Mouse (Mus musculus) spleen, adult 2 months (tissue): ENCODE measurements at regions not wholly inside any gene's neighbourhood (a gene's known extent, or its start where the extent isn't known, plus 50 kb on each side); places are given as distances from the start of the nearest gene placed in this dataset.

Experiments used
- DNase-seq, 2 experiments: peaks; one replicate each; pipeline versions ENCODE4 v3.0.0 to v3.0.0-alpha.2; 2012 to 2021; ENCODE audit warnings: low spot score in 2 of 2, low read depth in 1 of 2
- H3K27ac ChIP-seq: fragments of 200-500 bp; 2 replicates; pipeline ENCODE4 v1.5.1; 2012; ENCODE audit warnings: low read length, inconsistent platforms; ENCODE audit not compliant: insufficient read depth
- H3K27me3 ChIP-seq: fragments of 200-500 bp; 2 replicates; pipeline ENCODE4 v1.6.1; 2012; ENCODE audit warnings: mild to moderate bottlenecking, moderate library complexity, low read length, inconsistent platforms; ENCODE audit not compliant: control insufficient read depth, insufficient read depth
- H3K36me3 ChIP-seq: fragments of 200-500 bp; 2 replicates; pipeline ENCODE4 v1.6.1; 2012; ENCODE audit warnings: mild to moderate bottlenecking, low read length, inconsistent platforms; ENCODE audit not compliant: control insufficient read depth, insufficient read depth
- H3K4me1 ChIP-seq: fragments of 200-500 bp; 2 replicates; pipeline ENCODE4 v1.6.1; 2011; ENCODE audit warnings: inconsistent platforms; ENCODE audit not compliant: control insufficient read depth, insufficient read depth, insufficient read length
- H3K4me3 ChIP-seq: fragments of 200-500 bp; 2 replicates; pipeline ENCODE4 v1.5.1; 2011; ENCODE audit warnings: mild to moderate bottlenecking, inconsistent platforms; ENCODE audit not compliant: insufficient read depth, insufficient read length; ENCODE audit errors: extremely low read depth
- CTCF ChIP-seq: fragments of 200-500 bp; IDR thresholded peaks from 2 replicates; pipeline ENCODE4 v1.5.1; 2011; ENCODE audit warnings: mild to moderate bottlenecking, inconsistent platforms; ENCODE audit not compliant: insufficient read depth, insufficient read length, insufficient replicate concordance; ENCODE audit errors: extremely low read depth
- POLR2A ChIP-seq: fragments of 200-500 bp; IDR thresholded peaks from 2 replicates; pipeline ENCODE4 v1.6.1; 2011; ENCODE audit warnings: low read depth, low read length, inconsistent platforms
- WGBS: fragments of 180-500 bp; shearing (Covaris S2); methylation state at CpG from one replicate; pipeline ENCODE4 v1.1.7; 2018; 5-methylcytosine and 5-hydroxymethylcytosine counted together

- no peaks in the 10 kb centered on the region for H3K36me3 ChIP-seq
These were observed 179.6 kb downstream of the Car2 start for GRCm38 (mm10) chr3:15065681-15066080.

GRCm38 (mm10) chr3:15068256-15068655 lies 182.2 kb downstream of the Car2 start:
- Histone ChIP-seq H3K27ac (no peak overlapping the region), H3K36me3 (no peaks in the 10 kb centered on the region), H3K27me3 (no peaks in the 10 kb centered on the region), H3K4me1 (no peaks in the 10 kb centered on the region), H3K4me3 (no peak overlapping the region)
- WGBS: 81% methylated on average over 3 of the region's 3 CpGs
- TF ChIP-seq CTCF (no peak), POLR2A (no peak)
- DNase-seq: no peak

More at GRCm38 (mm10) chr3:15065681-15066080, 179.6 kb downstream of the Car2 start:
- Histone ChIP-seq H3K4me3 (no peak overlapping the region), H3K27ac (no peak overlapping the region), H3K4me1 (no peaks in the 10 kb centered on the region), H3K27me3 (no peaks in the 10 kb centered on the region)
- no peak for TF ChIP-seq POLR2A
- TF ChIP-seq CTCF: no peak
- 83% methylated on average over 3 of the region's 3 CpGs for WGBS
- DNase-seq: no peak

- TF ChIP-seq CTCF (no peak), POLR2A (no peak)
- no peak overlapping the region for H3K27ac ChIP-seq
- H3K4me1 ChIP-seq: no peaks in the 10 kb centered on the region; the same call in 1 of the 2 replicates
- no peak overlapping the region for H3K4me3 ChIP-seq
- H3K36me3 ChIP-seq: no peaks in the 10 kb centered on the region
- DNase-seq: no peak
- no peaks in the 10 kb centered on the region for H3K27me3 ChIP-seq
- WGBS: 77% methylated on average over 6 of the region's 6 CpGs
These were observed 185.2 kb downstream of the Car2 start for GRCm38 (mm10) chr3:15071030-15071883.

GRCm38 (mm10) chr3:15073405-15073804 lies 187.3 kb downstream of the Car2 start:
- 51% methylated on average over 2 of the region's 2 CpGs for WGBS

GRCm38 (mm10) chr3:15073847-15074246 lies 187.8 kb downstream of the Car2 start:
- 75% methylated on average over 1 of the region's 1 CpGs for WGBS
- no peaks in the 10 kb centered on the region for H3K36me3 ChIP-seq
- H3K4me3 ChIP-seq: no peak overlapping the region
- no peak overlapping the region for H3K27ac ChIP-seq
- TF ChIP-seq CTCF (no peak), POLR2A (no peak)
- no peaks in the 10 kb centered on the region for H3K27me3 ChIP-seq
- DNase-seq: no peak
- no peaks in the 10 kb centered on the region; the same call in 1 of the 2 replicates for H3K4me1 ChIP-seq

More at GRCm38 (mm10) chr3:15073405-15073804, 187.3 kb downstream of the Car2 start:
- no peak for DNase-seq
- Histone ChIP-seq H3K27ac (no peak overlapping the region), H3K4me3 (no peak overlapping the region), H3K36me3 (no peaks in the 10 kb centered on the region), H3K27me3 (no peaks in the 10 kb centered on the region), H3K4me1 (no peaks in the 10 kb centered on the region; the same call in 1 of the 2 replicates)
- no peak for TF ChIP-seq POLR2A
- TF ChIP-seq CTCF: no peak

- DNase-seq: no peak
- no peaks in the 10 kb centered on the region for H3K36me3 ChIP-seq
- H3K27me3 ChIP-seq: no peaks in the 10 kb centered on the region
- H3K4me3 ChIP-seq: no peak overlapping the region
- no peaks in the 10 kb centered on the region; the same call in 1 of the 2 replicates for H3K4me1 ChIP-seq
- no peak overlapping the region for H3K27ac ChIP-seq
- TF ChIP-seq CTCF: no peak
- TF ChIP-seq POLR2A: no peak
These were observed 188.9 kb downstream of the Car2 start for GRCm38 (mm10) chr3:15074949-15075348.

GRCm38 (mm10) chr3:15090124-15090523 lies 204.1 kb downstream of the Car2 start:
- Histone ChIP-seq H3K27me3 (no peaks in the 10 kb centered on the region), H3K27ac (no peak overlapping the region), H3K4me1 (no peaks in the 10 kb centered on the region), H3K36me3 (no peaks in the 10 kb centered on the region), H3K4me3 (no peak overlapping the region)
- TF ChIP-seq CTCF (no peak), POLR2A (no peak)
- 74% methylated on average over 1 of the region's 1 CpGs for WGBS
- no peak for DNase-seq
